ENCODE assay signal across 13 mouse cellular contexts in the genomic region with DNA sequence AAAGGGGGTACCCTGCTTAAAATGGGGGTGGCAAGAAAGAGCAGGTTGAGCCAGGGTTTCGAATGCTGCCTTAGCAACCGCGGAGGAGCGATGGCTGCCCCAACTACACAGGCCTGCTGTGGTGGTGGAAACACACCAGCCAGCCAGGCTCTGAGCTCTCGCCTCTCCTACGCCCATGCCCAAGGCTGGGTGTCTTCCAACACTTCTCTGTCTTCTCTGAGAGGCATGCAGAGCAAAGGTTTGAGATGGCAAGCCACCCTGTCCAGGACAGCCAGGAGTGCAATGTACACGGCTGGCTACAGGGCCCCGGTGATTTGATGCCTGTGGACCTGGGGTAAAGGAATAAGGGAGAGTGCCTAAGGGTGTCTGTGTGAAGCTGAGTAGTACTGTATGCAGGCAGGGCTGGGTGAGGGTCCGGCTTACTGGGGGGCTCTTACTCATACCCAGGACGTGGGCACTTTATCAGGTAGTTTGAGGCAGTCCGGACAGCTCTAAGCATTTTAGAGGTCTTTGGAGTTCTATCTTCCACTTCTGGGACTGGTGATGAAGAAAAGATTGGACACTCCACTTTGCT. TPM values are rescaled to one million over a fixed set of nuclear protein-coding genes. Genes with fewer than 3 reads are reported as not detected.
DNase-seq lines count a peak whose midpoint lies in the region; ATAC-seq and TF ChIP-seq lines count a peak whose summit lies in the region.
"Had no signal": no experiment of that assay in that cellular context is flagged by ENCODE, and none has a peak within 500 bp of the region (broad histone marks: within the 10 kb centered on the region; RNA-seq: fewer than 3 reads in every experiment).

No protein-coding gene starts in this region.

- H3K36me3 ChIP-seq in liver, embryonic 14.5 days (replicated peaks; ENCODE audit: control insufficient read depth, insufficient read depth, low read depth) = no peaks in the 10 kb centered on the region

- H3K9ac ChIP-seq in liver, embryonic 14.5 days (replicated peaks) = no peak overlapping the region
- H3K9ac ChIP-seq: forebrain, embryonic 13.5 days had no signal

- H3K9me3 ChIP-seq in liver, embryonic 14.5 days (ENCODE audit: control insufficient read depth, low read length) = no peaks in the 10 kb centered on the region
- H3K9me3 ChIP-seq: forebrain, embryonic 13.5 days had no signal

- no peak for TF ChIP-seq EP300 in liver, embryonic 14.5 days (IDR thresholded peaks at IDR 0.05; ENCODE audit: low read depth)

- peaks cover 0 to 11% of the 10 kb centered on the region in 2 experiments; a peak in 2 of 4 replicates for H3K4me1 ChIP-seq in liver, embryonic 14.5 days (replicated peaks; ENCODE audit: control insufficient read depth in 2 of 2, insufficient read depth in 2 of 2, low read length in 1 of 2)

- DNase-seq in frontal cortex, postnatal 14 days (ENCODE audit: low spot score in 2 of 2) = no peak
- peak in 1 of 2 experiments; percentile 35 for DNase-seq in left cerebral cortex, adult 2 months (ENCODE audit: extremely low spot score in 1 of 2, low spot score in 2 of 2)
- DNase-seq in left cerebral cortex, adult 11 months (ENCODE audit: low spot score) = no peak
- DNase-seq in CD4-positive helper T cell, adult 2 months (ENCODE audit: low read depth, low spot score) = peak; percentile 52
- no peak for DNase-seq in liver, embryonic 14.5 days (ENCODE audit: low read depth in 3 of 3, low spot score in 3 of 3)
- DNase-seq in MN1 (ENCODE audit: low spot score) = no peak
- DNase-seq: lung, postnatal 10 days had no signal

- H3K27me3 ChIP-seq in liver, embryonic 14.5 days (ENCODE audit: control insufficient read depth, insufficient read depth, low read length) = peaks cover 26% of the 10 kb centered on the region

- no peak for TF ChIP-seq CTCF in left cerebral cortex, adult 2 months (IDR thresholded peaks at IDR 0.05)
- TF ChIP-seq CTCF in liver, embryonic 14.5 days (IDR thresholded peaks at IDR 0.05; ENCODE audit: low read depth) = no peak

- WGBS in liver, embryonic 14.5 days (ENCODE audit: insufficient replicate concordance) = 61% methylated on average over 11 of the region's 11 CpGs

- ATAC-seq in frontal cortex, adult (ENCODE audit: low TSS enrichment) = peak; percentile 59; the same call in 1 of the 2 replicates
- no peak for ATAC-seq in liver, embryonic 14.5 days (ENCODE audit: insufficient read depth)
- ATAC-seq in erythroblast, adult 5-6 weeks (replicated peaks; ENCODE audit: low FRiP score, poor library complexity, severe bottlenecking) = no peak
- ATAC-seq: forebrain, embryonic 13.5 days had no signal

- peak overlapping the region; percentile 15 for H3K4me2 ChIP-seq in liver, embryonic 14.5 days (ENCODE audit: low read depth)
- H3K4me2 ChIP-seq: forebrain, embryonic 13.5 days had no signal

- intact Hi-C loops in left cerebral cortex, adult 2 months (cut with DNase I) = loop anchor here (5.0 kb wide), 1 partner anchor 93 kb away; the partner anchor contains the start of gene Map3k14

- H3K4me3 ChIP-seq in left cerebral cortex, adult 2 months = 0 out of 2 replicates have a peak overlapping the region, but pooled peaks have one; percentile 15
- H3K4me3 ChIP-seq in liver, embryonic 14.5 days (ENCODE audit: insufficient read depth in 1 of 2, low read depth in 2 of 2, low read length in 2 of 2) = no peak overlapping the region
- H3K4me3 ChIP-seq: forebrain, embryonic 13.5 days had no signal

- H3K27ac ChIP-seq in left cerebral cortex, adult 2 months = peak overlapping the region; percentile 95
- no peak overlapping the region for H3K27ac ChIP-seq in liver, embryonic 14.5 days
- H3K27ac ChIP-seq: forebrain, embryonic 13.5 days had no signal

RNA-seq across cellular contexts. Expression of gene Fmnl1, which starts 3.0 kb away (rescaled TPM):
- 100 to 1,000 TPM; 186 to 209 TPM for total RNA-seq in left cerebral cortex, adult 2 months (2021)
- polyA plus RNA-seq in liver, embryonic 14.5 days (2012; rRNA removed) = 2.3 and 3.5 TPM in 2 replicates
- 2.3 and 3.5 TPM in 2 replicates for polyA plus RNA-seq in liver, embryonic 14.5 days (2014; fragmentation: Nextera tagmentation; extraction: Ambion mirVana)
- total RNA-seq in erythroblast, adult 5-6 weeks (2015; ENCODE audit: low replicate concordance) = 70.7 and 93.0 TPM in 2 replicates
- total RNA-seq in erythroblast, adult 5-6 weeks (2017; ENCODE audit: low replicate concordance) = 8.6 and 16.9 TPM in 2 replicates

RNA-seq across cellular contexts. Expression of gene 1700023F06Rik, which starts 34.5 kb away (rescaled TPM):
- total RNA-seq in left cerebral cortex, adult 2 months (2021) = 1 to 10 TPM; 2.2 to 2.7 TPM
- not detected in 2 replicates for polyA plus RNA-seq in liver, embryonic 14.5 days (2012; rRNA removed)
- polyA plus RNA-seq in liver, embryonic 14.5 days (2014; fragmentation: Nextera tagmentation; extraction: Ambion mirVana) = not detected in 2 replicates
- total RNA-seq in erythroblast, adult 5-6 weeks (2015; ENCODE audit: low replicate concordance) = not detected in 2 replicates
- not detected in 2 replicates for total RNA-seq in erythroblast, adult 5-6 weeks (2017; ENCODE audit: low replicate concordance)
- total RNA-seq: heart, adult 18-20 months had no signal
- polyA plus RNA-seq: neural tube, embryonic 11.5 days had no signal

RNA-seq across cellular contexts. Expression of gene Hexim2, which starts 41.6 kb away (rescaled TPM):
- 10 to 100 TPM; 14.0 to 14.1 TPM for total RNA-seq in left cerebral cortex, adult 2 months (2021)
- polyA plus RNA-seq in liver, embryonic 14.5 days (2012; rRNA removed) = 2.2 and 3.5 TPM in 2 replicates
- 3.4 and 4.4 TPM in 2 replicates for polyA plus RNA-seq in liver, embryonic 14.5 days (2014; fragmentation: Nextera tagmentation; extraction: Ambion mirVana)
- 0.96 and 3.1 TPM in 2 replicates for total RNA-seq in erythroblast, adult 5-6 weeks (2015; ENCODE audit: low replicate concordance)
- 2.4 and 9.5 TPM in 2 replicates for total RNA-seq in erythroblast, adult 5-6 weeks (2017; ENCODE audit: low replicate concordance)

RNA-seq across cellular contexts. Expression of gene Spata32, which starts 44.4 kb away (rescaled TPM):
- 1 to 10 TPM; 1.7 to 2.9 TPM for total RNA-seq in left cerebral cortex, adult 2 months (2021)
- not detected in 2 replicates for polyA plus RNA-seq in liver, embryonic 14.5 days (2012; rRNA removed)
- polyA plus RNA-seq in liver, embryonic 14.5 days (2014; fragmentation: Nextera tagmentation; extraction: Ambion mirVana) = 0.13 TPM in 1 of 2 replicates, not detected in the other
- not detected in 2 replicates for total RNA-seq in erythroblast, adult 5-6 weeks (2015; ENCODE audit: low replicate concordance)
- total RNA-seq in erythroblast, adult 5-6 weeks (2017; ENCODE audit: low replicate concordance) = not detected in 2 replicates
- total RNA-seq: heart, adult 18-20 months had no signal
- polyA plus RNA-seq: C2C12; forebrain, embryonic 13.5 days; neural tube, embryonic 11.5 days had no signal

RNA-seq across cellular contexts. Expression of gene Hexim1, which starts 57.8 kb away (rescaled TPM):
- 10 to 100 TPM; 49.6 to 50.0 TPM for total RNA-seq in left cerebral cortex, adult 2 months (2021)
- polyA plus RNA-seq in liver, embryonic 14.5 days (2012; rRNA removed) = 8.4 and 11.4 TPM in 2 replicates
- polyA plus RNA-seq in liver, embryonic 14.5 days (2014; fragmentation: Nextera tagmentation; extraction: Ambion mirVana) = 2.4 and 2.6 TPM in 2 replicates
- total RNA-seq in erythroblast, adult 5-6 weeks (2015; ENCODE audit: low replicate concordance) = 14.8 and 15.9 TPM in 2 replicates
- total RNA-seq in erythroblast, adult 5-6 weeks (2017; ENCODE audit: low replicate concordance) = 27.9 and 36.7 TPM in 2 replicates
